Mouse (Mus musculus) stomach, embryonic 16.5 days (tissue): Measurements from ENCODE around the gene Rtkn. TPM values are rescaled to one million over a fixed set of nuclear protein-coding genes. Genes with fewer than 3 reads are reported as not detected.
A peak's percentile ranks its signal among the peaks of the same experiment; 100 is the strongest.

ENCODE experiments used
- ATAC-seq: fragments of 200-750 bp; cut with Nextera tagmentation; 2 replicates; pipeline ENCODE4 v1.8.0; 2017; ENCODE audit warnings: moderate number of reproducible peaks, moderate TSS enrichment; ENCODE audit not compliant: insufficient read depth, low FRiP score
- H3K27ac ChIP-seq: fragments of 300-500 bp; sonication (generic); 2 replicates; pipeline ENCODE4 v1.5.1; 2014; ENCODE audit warnings: low read length
- H3K27me3 ChIP-seq: fragments of 300-500 bp; sonication (generic); 2 replicates; pipeline ENCODE4 v1.6.1; 2014; ENCODE audit warnings: low read length, control low read depth, mixed read lengths; ENCODE audit not compliant: control insufficient read depth, insufficient read depth
- H3K36me3 ChIP-seq: fragments of 300-500 bp; sonication (generic); 2 replicates; pipeline ENCODE4 v1.6.1; 2014; ENCODE audit warnings: low read length; ENCODE audit not compliant: control insufficient read depth, insufficient read depth
- H3K4me1 ChIP-seq: fragments of 300-500 bp; sonication (generic); 2 replicates; pipeline ENCODE4 v1.6.1; 2014; ENCODE audit warnings: low read length, control low read depth, mixed read lengths; ENCODE audit not compliant: control insufficient read depth, insufficient read depth
- H3K4me2 ChIP-seq: fragments of 300-500 bp; sonication (generic); 2 replicates; pipeline ENCODE4 v1.6.1; 2014; ENCODE audit warnings: low read depth, low read length, mixed read lengths
- H3K4me3 ChIP-seq: fragments of 300-500 bp; sonication (generic); replicated peaks from 2 replicates; pipeline ENCODE4 v1.5.1; 2014; ENCODE audit warnings: mild to moderate bottlenecking, low read length
- H3K9ac ChIP-seq: fragments of 300-500 bp; sonication (generic); 2 replicates; pipeline ENCODE4 v1.6.1; 2014; ENCODE audit warnings: low read length
- H3K9me3 ChIP-seq: fragments of 300-500 bp; sonication (generic); replicated peaks from 2 replicates; pipeline ENCODE4 v1.6.1; 2016; ENCODE audit warnings: low read length, control low read depth; ENCODE audit not compliant: control insufficient read depth
- WGBS: fragments of 180-500 bp; shearing (Covaris S2); extraction: QIAGEN DNeasy Blood & Tissue Kit; methylation state at CpG from one replicate; pipeline ENCODE4 v1.1.7; 2014; 5-methylcytosine and 5-hydroxymethylcytosine counted together
- polyA plus RNA-seq: library from polyadenylated mRNA; unstranded; fragments of >200 nt; fragmentation: Nextera tagmentation; extraction: Ambion mirVana; gene quantifications from 2 replicates; pipeline ENCODE4 v1.2.1, GENCODE M21; 2015

Gene Rtkn
- polyA plus RNA-seq, 1 experiment from 2014 or later, result 39.7 TPM

- H3K27ac ChIP-seq, result no peak overlapping the region
- no peaks in the 10 kb centered on the region for H3K9me3 ChIP-seq
- H3K4me3 ChIP-seq, result peak overlapping the region; percentile 44
- H3K36me3 ChIP-seq, result no peaks in the 10 kb centered on the region
- peak overlapping the region; percentile 77 for H3K4me2 ChIP-seq
- peak overlapping the region; percentile 70 for H3K9ac ChIP-seq
- 12% methylated on average over 19 of the region's 19 CpGs for WGBS
- peaks cover 21% of the 10 kb centered on the region for H3K27me3 ChIP-seq
- ATAC-seq, result no peak
- H3K4me1 ChIP-seq, result peaks cover 21% of the 10 kb centered on the region
These were observed 26.2 kb downstream of the Rtkn start for GRCm38 (mm10) chr6:83161442-83161841.

- peaks cover 22% of the 10 kb centered on the region for H3K4me1 ChIP-seq
- H3K27me3 ChIP-seq, result peaks cover 21% of the 10 kb centered on the region
- no peaks in the 10 kb centered on the region for H3K9me3 ChIP-seq
- peak overlapping the region; percentile 44 for H3K4me3 ChIP-seq
- under 1% methylated on average over 49 of the region's 49 CpGs for WGBS
- H3K27ac ChIP-seq, result no peak overlapping the region
- peak; percentile 31 for ATAC-seq
- no peaks in the 10 kb centered on the region for H3K36me3 ChIP-seq
- peak overlapping the region; percentile 70 for H3K9ac ChIP-seq
- H3K4me2 ChIP-seq, result peak overlapping the region; percentile 77
These were observed 26.8 kb downstream of the Rtkn start for GRCm38 (mm10) chr6:83161921-83162641.

- ATAC-seq, result no peak
- Histone ChIP-seq H3K27ac (no peak overlapping the region), H3K27me3 (peaks cover 21% of the 10 kb centered on the region), H3K9me3 (no peaks in the 10 kb centered on the region), H3K36me3 (no peaks in the 10 kb centered on the region), H3K4me1 (peaks cover 25% of the 10 kb centered on the region), H3K9ac (peak overlapping the region; percentile 70), H3K4me3 (peak overlapping the region; percentile 44), H3K4me2 (peak overlapping the region; percentile 77)
- WGBS, result 1% methylated on average over 8 of the region's 8 CpGs
These were observed 27.4 kb downstream of the Rtkn start for GRCm38 (mm10) chr6:83162701-83163100.

GRCm38 (mm10) chr6:83165026-83165606 lies 29.9 kb downstream of the Rtkn start:
- Histone ChIP-seq H3K4me2 (peak overlapping the region; percentile 79), H3K9ac (peak overlapping the region; percentile 93), H3K36me3 (no peaks in the 10 kb centered on the region), H3K27me3 (peaks cover 21% of the 10 kb centered on the region), H3K4me1 (peaks cover 25% of the 10 kb centered on the region), H3K27ac (peak overlapping the region; percentile 53), H3K9me3 (no peaks in the 10 kb centered on the region), H3K4me3 (peak overlapping the region; percentile 86)
- no peak; the same call in 1 of the 2 replicates for ATAC-seq
- WGBS, result 3% methylated on average over 6 of the region's 6 CpGs

GRCm38 (mm10) chr6:83165607-83166242 lies 30.5 kb downstream of the Rtkn start, which contains the start of gene Dctn1:
Dctn1 (plus strand) TSS chr6:83165920.
- Histone ChIP-seq H3K4me3 (peak within 1 kb of the TSS; percentile 86), H3K9ac (peak within 1 kb of the TSS; percentile 93), H3K9me3 (no peaks in the 10 kb centered on the region), H3K4me1 (peaks cover 25% of the 10 kb centered on the region), H3K4me2 (peak within 1 kb of the TSS; percentile 79), H3K27ac (peak within 1 kb of the TSS; percentile 88), H3K36me3 (no peaks in the 10 kb centered on the region), H3K27me3 (peaks cover 19% of the 10 kb centered on the region)
- ATAC-seq, result peak; percentile 86
- WGBS, result under 1% methylated on average over 55 of the region's 58 CpGs

- H3K36me3 ChIP-seq, result no peaks in the 10 kb centered on the region
- no peaks in the 10 kb centered on the region for H3K9me3 ChIP-seq
- peak overlapping the region; percentile 93 for H3K9ac ChIP-seq
- ATAC-seq, result no peak
- WGBS, result under 1% methylated on average over 12 of the region's 12 CpGs
- peak overlapping the region; percentile 88 for H3K27ac ChIP-seq
- peaks cover 14% of the 10 kb centered on the region for H3K27me3 ChIP-seq
- peak overlapping the region; percentile 79 for H3K4me2 ChIP-seq
- peaks cover 25% of the 10 kb centered on the region for H3K4me1 ChIP-seq
- H3K4me3 ChIP-seq, result peak overlapping the region; percentile 86
These were observed 31.0 kb downstream of the Rtkn start for GRCm38 (mm10) chr6:83166243-83166630.

- Histone ChIP-seq H3K4me1 (peaks cover 9% of the 10 kb centered on the region), H3K9me3 (no peaks in the 10 kb centered on the region), H3K27ac (no peak overlapping the region), H3K4me2 (no peak overlapping the region), H3K36me3 (no peaks in the 10 kb centered on the region), H3K4me3 (no peak overlapping the region), H3K27me3 (no peaks in the 10 kb centered on the region), H3K9ac (no peak overlapping the region)
- WGBS, result 75% methylated on average over 5 of the region's 5 CpGs
- no peak for ATAC-seq
These were observed 34.6 kb downstream of the Rtkn start for GRCm38 (mm10) chr6:83169872-83170271.

- Histone ChIP-seq H3K4me1 (peaks cover 6% of the 10 kb centered on the region; the same call in 1 of the 2 replicates), H3K36me3 (no peaks in the 10 kb centered on the region), H3K4me2 (no peak overlapping the region), H3K9ac (no peak overlapping the region), H3K27ac (no peak overlapping the region), H3K9me3 (no peaks in the 10 kb centered on the region), H3K4me3 (no peak overlapping the region), H3K27me3 (no peaks in the 10 kb centered on the region)
- WGBS, result 77% methylated on average over 5 of the region's 5 CpGs
- no peak for ATAC-seq
These were observed 35.8 kb downstream of the Rtkn start for GRCm38 (mm10) chr6:83171063-83171462.
